Mouse (Mus musculus) embryonic fibroblast, embryonic 13.5 days (primary cell): ENCODE data around the gene Gm2431.

Experiments
- CTCF ChIP-seq: IDR thresholded peaks from 2 replicates; pipeline ENCODE4 v1.5.1; 2011; ENCODE audit warnings: mild to moderate bottlenecking, control low read depth, low read length, moderate library complexity, borderline replicate concordance; ENCODE audit not compliant: insufficient read depth
- POLR2A ChIP-seq: IDR thresholded peaks from 2 replicates; pipeline ENCODE4 v1.6.1; 2011; ENCODE audit warnings: low read depth, mild to moderate bottlenecking, control low read depth, low read length, moderate library complexity

- TF ChIP-seq POLR2A (peak; percentile 40; the same call in 1 of the 2 replicates), CTCF (no peak)
Observed at GRCm38 (mm10) chr7:142284615-142285080, 26.5 kb upstream of the Gm2431 start.
